ENCODE assay signal across 17 mouse cellular contexts in the genomic region with DNA sequence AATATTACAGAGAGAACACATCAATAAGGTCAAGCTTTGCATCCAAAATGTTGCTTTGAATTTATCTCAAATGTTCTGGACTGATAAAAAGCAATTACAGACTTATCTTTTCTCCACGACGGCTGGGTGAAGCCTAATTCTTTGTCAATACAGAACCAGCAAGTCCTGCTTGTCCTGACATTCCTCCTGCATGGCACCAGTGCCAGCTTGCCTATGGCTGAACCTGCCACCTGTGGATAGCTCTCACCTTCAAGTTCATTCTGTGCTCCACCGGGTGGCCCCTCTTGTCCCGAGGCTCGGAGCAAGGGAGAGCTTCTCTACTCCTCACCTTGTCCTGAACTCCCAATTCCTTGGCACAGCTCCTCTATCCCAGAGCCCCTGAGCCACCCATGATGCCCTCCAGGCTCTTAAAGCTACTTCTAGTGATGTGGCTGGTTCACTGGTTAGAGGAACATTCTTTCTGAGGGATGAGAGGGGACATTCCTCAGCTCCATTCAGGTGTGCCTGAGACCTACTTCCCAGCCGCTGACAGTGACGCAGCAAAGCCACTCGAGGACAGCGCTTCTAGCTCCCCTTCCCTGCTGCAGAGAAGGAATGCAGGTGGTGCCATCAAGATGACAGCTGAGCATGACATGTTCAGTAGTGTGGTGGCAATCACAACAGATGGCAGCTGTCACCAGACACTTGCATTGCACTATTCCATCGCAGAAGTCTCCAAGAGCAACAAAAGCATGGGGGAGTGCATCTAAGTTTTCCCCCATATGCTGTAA.
A peak's percentile ranks its signal among the peaks of the same experiment; 100 is the strongest.
DNase-seq lines count a peak whose midpoint lies in the region; ATAC-seq lines count a peak whose summit lies in the region.
"Had no signal": no experiment of that assay in that cellular context is flagged by ENCODE, and none has a peak within 500 bp of the region (broad histone marks: within the 10 kb centered on the region; RNA-seq: fewer than 3 reads in every experiment).

No protein-coding gene starts in this region.

- 38% methylated on average over 10 of the region's 10 CpGs for WGBS in lung, embryonic 15.5 days

- H3K4me1 ChIP-seq in lung, embryonic 15.5 days: peaks cover 9% of the 10 kb centered on the region
- H3K4me1 ChIP-seq: midbrain, embryonic 12.5 days; stomach, embryonic 15.5 days had no signal

- H3K27ac ChIP-seq in lung, embryonic 15.5 days: no peak overlapping the region
- H3K27ac ChIP-seq: embryonic facial prominence, embryonic 12.5 days; hindbrain, embryonic 13.5 days; left cerebral cortex, adult 2 months; midbrain, embryonic 12.5 days; stomach, embryonic 15.5 days had no signal

- no peak overlapping the region for H3K4me3 ChIP-seq in lung, embryonic 15.5 days
- H3K4me3 ChIP-seq: embryonic facial prominence, embryonic 12.5 days; hindbrain, embryonic 13.5 days; left cerebral cortex, adult 2 months; midbrain, embryonic 12.5 days; stomach, embryonic 15.5 days had no signal

- no peaks in the 10 kb centered on the region for H3K27me3 ChIP-seq in lung, embryonic 15.5 days
- H3K27me3 ChIP-seq: embryonic facial prominence, embryonic 12.5 days; hindbrain, embryonic 13.5 days; midbrain, embryonic 12.5 days; stomach, embryonic 15.5 days had no signal

- peak; percentile 70; the same call in 1 of the 2 replicates for ATAC-seq in lung, embryonic 15.5 days (ENCODE audit: borderline replicate concordance, extremely low read depth, low FRiP score, low TSS enrichment)

- H3K4me2 ChIP-seq in lung, embryonic 15.5 days: no peak overlapping the region
- H3K4me2 ChIP-seq: embryonic facial prominence, embryonic 12.5 days; heart, embryonic 11.5 days; hindbrain, embryonic 13.5 days; midbrain, embryonic 12.5 days; stomach, embryonic 15.5 days had no signal

- no peak overlapping the region for H3K9ac ChIP-seq in lung, embryonic 15.5 days
- H3K9ac ChIP-seq: embryonic facial prominence, embryonic 12.5 days; hindbrain, embryonic 13.5 days; midbrain, embryonic 12.5 days; stomach, embryonic 15.5 days had no signal

- H3K36me3 ChIP-seq in lung, embryonic 15.5 days: no peaks in the 10 kb centered on the region
- H3K36me3 ChIP-seq: embryonic facial prominence, embryonic 12.5 days; hindbrain, embryonic 13.5 days; midbrain, embryonic 12.5 days; stomach, embryonic 15.5 days had no signal

- DNase-seq in heart, adult 11 months: peak; percentile 74
- DNase-seq in heart, postnatal 36 days: no peak
- peak; percentile 43 for DNase-seq in urinary bladder, postnatal 14 days (ENCODE audit: low spot score)
- no peak for DNase-seq in urinary bladder, postnatal 4 days (ENCODE audit: low spot score in 2 of 2)
- DNase-seq in adrenal gland, postnatal 4 days (ENCODE audit: low spot score in 2 of 2): no peak
- no peak for DNase-seq in heart, postnatal 10 days
- DNase-seq in adipocyte (ENCODE audit: low spot score): no peak
- DNase-seq: adrenal gland, adult 2 months; cerebellum, adult 11 months; right cerebral cortex, postnatal 25 days had no signal

- intact Hi-C loops in heart, postnatal 36 days (cut with DNase I): no loop called here
- intact Hi-C loops in heart, postnatal 10 days (cut with DNase I): no loop called here

- no peaks in the 10 kb centered on the region for H3K9me3 ChIP-seq in lung, embryonic 15.5 days
- H3K9me3 ChIP-seq: embryonic facial prominence, embryonic 12.5 days; hindbrain, embryonic 13.5 days; midbrain, embryonic 12.5 days; stomach, embryonic 15.5 days had no signal

Comparison
In these comparisons a context has a peak if more than half of its experiments do, and no peak if none do; other contexts are left out.
1. DNase-seq: peak in heart, adult 11 months (single experiment) and urinary bladder, postnatal 14 days (single experiment); none in heart, postnatal 36 days (0 of 2), urinary bladder, postnatal 4 days (0 of 2), adrenal gland, postnatal 4 days (0 of 2), heart, postnatal 10 days (0 of 2) and adipocyte (single experiment).